Mouse (Mus musculus) limb, embryonic 15.5 days (tissue): ENCODE results near the gene Rsf1. TPM values are rescaled to one million over a fixed set of nuclear protein-coding genes. Genes with fewer than 3 reads are reported as not detected.

ENCODE experiments used
- ATAC-seq: fragments of 200-750 bp; cut with Nextera tagmentation; 2 replicates; pipeline ENCODE4 v1.8.0; 2017; ENCODE audit warnings: low read depth, moderate TSS enrichment; ENCODE audit not compliant: insufficient number of reproducible peaks, low FRiP score, low TSS enrichment
- H3K27ac ChIP-seq: fragments of 300-500 bp; sonication (generic); 2 replicates; pipeline ENCODE4 v1.5.1; 2015; ENCODE audit warnings: moderate library complexity, mild to moderate bottlenecking, inconsistent platforms
- H3K27me3 ChIP-seq: fragments of 300-500 bp; sonication (generic); 2 replicates; pipeline ENCODE4 v1.6.1; 2015; ENCODE audit warnings: inconsistent platforms
- H3K36me3 ChIP-seq: fragments of 300-500 bp; sonication (generic); 2 replicates; pipeline ENCODE4 v1.6.1; 2015; ENCODE audit warnings: inconsistent platforms
- H3K4me1 ChIP-seq: fragments of 300-500 bp; sonication (generic); 2 replicates; pipeline ENCODE4 v1.6.1; 2015; ENCODE audit warnings: inconsistent platforms
- H3K4me2 ChIP-seq: fragments of 300-500 bp; sonication (generic); 2 replicates; pipeline ENCODE4 v1.6.1; 2015; ENCODE audit warnings: mild to moderate bottlenecking, inconsistent platforms
- H3K4me3 ChIP-seq: fragments of 300-500 bp; sonication (generic); 2 replicates; pipeline ENCODE4 v1.5.1; 2015; ENCODE audit warnings: mild to moderate bottlenecking, inconsistent platforms
- H3K9ac ChIP-seq: fragments of 300-500 bp; sonication (generic); 2 replicates; pipeline ENCODE4 v1.6.1; 2015; ENCODE audit warnings: inconsistent platforms
- H3K9me3 ChIP-seq: fragments of 300-500 bp; sonication (generic); 2 replicates; pipeline ENCODE4 v1.6.1; 2016; ENCODE audit warnings: inconsistent platforms
- WGBS: fragments of 180-500 bp; shearing (Covaris S2); methylation state at CpG from one replicate; pipeline ENCODE4 v1.1.7; 2015; 5-methylcytosine and 5-hydroxymethylcytosine counted together
- polyA plus RNA-seq: library from polyadenylated mRNA; unstranded; fragments of >200 nt; fragmentation: Nextera tagmentation; extraction: Ambion mirVana; gene quantifications from 2 replicates; pipeline ENCODE4 v1.2.1, GENCODE M21; 2015

Rsf1 gene
- polyA plus RNA-seq, 1 experiment from 2014 or later: 22.8 TPM

GRCm38 (mm10) chr7:97707123-97707522, 127.4 kb downstream of the Rsf1 start:
- H3K9ac ChIP-seq: no peak overlapping the region
- H3K27me3 ChIP-seq: no peaks in the 10 kb centered on the region
- H3K36me3 ChIP-seq: peaks cover 7% of the 10 kb centered on the region
- no peak overlapping the region for H3K27ac ChIP-seq
- H3K4me3 ChIP-seq: no peak overlapping the region
- H3K4me2 ChIP-seq: no peak overlapping the region
- ATAC-seq: no peak
- H3K4me1 ChIP-seq: peaks cover 2% of the 10 kb centered on the region; the same call in 1 of the 2 replicates
- WGBS: 70% methylated on average over 4 of the region's 4 CpGs
- no peaks in the 10 kb centered on the region for H3K9me3 ChIP-seq

GRCm38 (mm10) chr7:97707809-97708208, 128.1 kb downstream of the Rsf1 start:
- peaks cover 2% of the 10 kb centered on the region; the same call in 1 of the 2 replicates for H3K4me1 ChIP-seq
- H3K27ac ChIP-seq: no peak overlapping the region
- no peak overlapping the region for H3K4me3 ChIP-seq
- H3K9me3 ChIP-seq: no peaks in the 10 kb centered on the region
- H3K36me3 ChIP-seq: peaks cover 12% of the 10 kb centered on the region
- H3K27me3 ChIP-seq: no peaks in the 10 kb centered on the region
- WGBS: 84% methylated on average over 5 of the region's 5 CpGs
- ATAC-seq: no peak
- H3K4me2 ChIP-seq: no peak overlapping the region
- no peak overlapping the region for H3K9ac ChIP-seq

GRCm38 (mm10) chr7:97709204-97709603, 129.5 kb downstream of the Rsf1 start:
- no peak overlapping the region for H3K27ac ChIP-seq
- no peaks in the 10 kb centered on the region for H3K27me3 ChIP-seq
- H3K4me2 ChIP-seq: no peak overlapping the region
- peaks cover 2% of the 10 kb centered on the region; the same call in 1 of the 2 replicates for H3K4me1 ChIP-seq
- no peak overlapping the region for H3K9ac ChIP-seq
- 91% methylated on average over 3 of the region's 3 CpGs for WGBS
- H3K4me3 ChIP-seq: no peak overlapping the region
- ATAC-seq: no peak
- peaks cover 21% of the 10 kb centered on the region for H3K36me3 ChIP-seq
- H3K9me3 ChIP-seq: no peaks in the 10 kb centered on the region

- 94% methylated on average over 5 of the region's 5 CpGs for WGBS
- H3K4me2 ChIP-seq: no peak overlapping the region
Observed at GRCm38 (mm10) chr7:97714651-97715050, 135.0 kb downstream of the Rsf1 start.

GRCm38 (mm10) chr7:97717326-97717725, 137.6 kb downstream of the Rsf1 start:
- Histone ChIP-seq H3K36me3 (peaks cover 73% of the 10 kb centered on the region), H3K9me3 (no peaks in the 10 kb centered on the region), H3K27ac (no peak overlapping the region), H3K4me3 (no peak overlapping the region), H3K9ac (no peak overlapping the region), H3K4me1 (no peaks in the 10 kb centered on the region), H3K27me3 (no peaks in the 10 kb centered on the region), H3K4me2 (no peak overlapping the region)
- no peak for ATAC-seq
- WGBS: 89% methylated on average over 1 of the region's 1 CpGs

More at GRCm38 (mm10) chr7:97714651-97715050, 135.0 kb downstream of the Rsf1 start:
- no peak overlapping the region for H3K27ac ChIP-seq
- H3K4me1 ChIP-seq: no peaks in the 10 kb centered on the region
- H3K9me3 ChIP-seq: no peaks in the 10 kb centered on the region
- no peak overlapping the region for H3K9ac ChIP-seq
- no peaks in the 10 kb centered on the region for H3K27me3 ChIP-seq
- no peak for ATAC-seq
- H3K36me3 ChIP-seq: peaks cover 66% of the 10 kb centered on the region
- H3K4me3 ChIP-seq: no peak overlapping the region

- Histone ChIP-seq H3K4me2 (no peak overlapping the region), H3K4me3 (no peak overlapping the region), H3K9me3 (no peaks in the 10 kb centered on the region), H3K36me3 (peaks cover 67% of the 10 kb centered on the region), H3K9ac (no peak overlapping the region), H3K27ac (no peak overlapping the region), H3K27me3 (no peaks in the 10 kb centered on the region), H3K4me1 (no peaks in the 10 kb centered on the region)
- ATAC-seq: no peak
- WGBS: 79% methylated on average over 5 of the region's 5 CpGs
Observed at GRCm38 (mm10) chr7:97719078-97719477, 139.4 kb downstream of the Rsf1 start.

- Histone ChIP-seq H3K27me3 (no peaks in the 10 kb centered on the region), H3K4me2 (no peak overlapping the region), H3K27ac (no peak overlapping the region), H3K4me1 (no peaks in the 10 kb centered on the region), H3K9me3 (no peaks in the 10 kb centered on the region), H3K36me3 (peaks cover 57% of the 10 kb centered on the region), H3K4me3 (no peak overlapping the region), H3K9ac (no peak overlapping the region)
- ATAC-seq: no peak
- 85% methylated on average over 5 of the region's 5 CpGs for WGBS
Observed at GRCm38 (mm10) chr7:97720109-97720508, 140.4 kb downstream of the Rsf1 start.

- 96% methylated on average over 7 of the region's 7 CpGs for WGBS
- ATAC-seq: no peak
Observed at GRCm38 (mm10) chr7:97722278-97722918, 142.7 kb downstream of the Rsf1 start.

GRCm38 (mm10) chr7:97723646-97724538, 144.2 kb downstream of the Rsf1 start:
- peaks cover 36% of the 10 kb centered on the region for H3K36me3 ChIP-seq
- H3K9me3 ChIP-seq: no peaks in the 10 kb centered on the region
- 85% methylated on average over 11 of the region's 11 CpGs for WGBS
- H3K4me1 ChIP-seq: no peaks in the 10 kb centered on the region
- no peak overlapping the region for H3K4me3 ChIP-seq
- H3K27me3 ChIP-seq: no peaks in the 10 kb centered on the region
- H3K9ac ChIP-seq: no peak overlapping the region
- ATAC-seq: no peak
- no peak overlapping the region for H3K27ac ChIP-seq
- H3K4me2 ChIP-seq: no peak overlapping the region

More at GRCm38 (mm10) chr7:97722278-97722918, 142.7 kb downstream of the Rsf1 start:
- H3K36me3 ChIP-seq: peaks cover 50% of the 10 kb centered on the region
- H3K4me2 ChIP-seq: no peak overlapping the region
- no peak overlapping the region for H3K27ac ChIP-seq
- no peaks in the 10 kb centered on the region for H3K9me3 ChIP-seq
- no peak overlapping the region for H3K9ac ChIP-seq
- H3K4me3 ChIP-seq: no peak overlapping the region
- H3K4me1 ChIP-seq: no peaks in the 10 kb centered on the region
- no peaks in the 10 kb centered on the region for H3K27me3 ChIP-seq

- Histone ChIP-seq H3K27me3 (no peaks in the 10 kb centered on the region), H3K27ac (no peak overlapping the region), H3K36me3 (peaks cover 22% of the 10 kb centered on the region), H3K4me3 (no peak overlapping the region), H3K4me2 (no peak overlapping the region), H3K9me3 (no peaks in the 10 kb centered on the region), H3K9ac (no peak overlapping the region), H3K4me1 (no peaks in the 10 kb centered on the region)
- WGBS: 96% methylated on average over 6 of the region's 6 CpGs
- ATAC-seq: no peak
Observed at GRCm38 (mm10) chr7:97725401-97725800, 145.7 kb downstream of the Rsf1 start.

- Histone ChIP-seq H3K4me2 (no peak overlapping the region), H3K36me3 (peaks cover 17% of the 10 kb centered on the region), H3K4me1 (no peaks in the 10 kb centered on the region), H3K9me3 (no peaks in the 10 kb centered on the region), H3K27me3 (no peaks in the 10 kb centered on the region), H3K27ac (no peak overlapping the region), H3K9ac (no peak overlapping the region), H3K4me3 (no peak overlapping the region)
- WGBS: 87% methylated on average over 7 of the region's 7 CpGs
- no peak for ATAC-seq
Observed at GRCm38 (mm10) chr7:97726080-97726479, 146.4 kb downstream of the Rsf1 start.

- no peak for ATAC-seq
- Histone ChIP-seq H3K27ac (no peak overlapping the region), H3K27me3 (no peaks in the 10 kb centered on the region), H3K36me3 (peaks cover 16% of the 10 kb centered on the region), H3K4me2 (no peak overlapping the region), H3K4me1 (no peaks in the 10 kb centered on the region), H3K4me3 (no peak overlapping the region), H3K9me3 (no peaks in the 10 kb centered on the region), H3K9ac (no peak overlapping the region)
- WGBS: 75% methylated on average over 7 of the region's 7 CpGs
Observed at GRCm38 (mm10) chr7:97726778-97727177, 147.1 kb downstream of the Rsf1 start.
